Mouse (Mus musculus) midbrain, embryonic 13.5 days (tissue): ENCODE measurements around the gene Gm11992. TPM values are rescaled to one million over a fixed set of nuclear protein-coding genes. Genes with fewer than 3 reads are reported as not detected.

Experiments used
- ATAC-seq: fragments of 200-750 bp; cut with Nextera tagmentation; 2 replicates; pipeline ENCODE4 v1.8.0; 2017; ENCODE audit warnings: mild to moderate bottlenecking, moderate TSS enrichment, moderate library complexity
- H3K27ac ChIP-seq: fragments of 300-500 bp; sonication (generic); 2 replicates; pipeline ENCODE4 v1.5.1; 2015; ENCODE audit warnings: inconsistent platforms, mild to moderate bottlenecking, moderate library complexity
- H3K27me3 ChIP-seq: fragments of 300-500 bp; sonication (generic); 2 replicates; pipeline ENCODE4 v1.6.1; 2015; ENCODE audit warnings: mild to moderate bottlenecking, inconsistent platforms
- H3K36me3 ChIP-seq: fragments of 300-500 bp; sonication (generic); 2 replicates; pipeline ENCODE4 v1.6.1; 2015; ENCODE audit warnings: mild to moderate bottlenecking, inconsistent platforms
- H3K4me1 ChIP-seq: fragments of 300-500 bp; sonication (generic); replicated peaks from 2 replicates; pipeline ENCODE4 v1.6.1; 2015; ENCODE audit warnings: inconsistent platforms
- H3K4me2 ChIP-seq: fragments of 300-500 bp; sonication (generic); replicated peaks from 2 replicates; pipeline ENCODE4 v1.6.1; 2015; ENCODE audit warnings: moderate library complexity, mild to moderate bottlenecking, inconsistent platforms
- H3K4me3 ChIP-seq: fragments of 300-500 bp; sonication (generic); replicated peaks from 2 replicates; pipeline ENCODE4 v1.5.1; 2015; ENCODE audit warnings: mild to moderate bottlenecking, inconsistent platforms
- H3K9ac ChIP-seq: fragments of 300-500 bp; sonication (generic); replicated peaks from 2 replicates; pipeline ENCODE4 v1.6.1; 2015; ENCODE audit warnings: mild to moderate bottlenecking, inconsistent platforms
- H3K9me3 ChIP-seq: fragments of 300-500 bp; sonication (generic); 2 replicates; pipeline ENCODE4 v1.6.1; 2016; ENCODE audit warnings: mild to moderate bottlenecking, inconsistent platforms
- WGBS: fragments of 180-500 bp; shearing (Covaris S2); methylation state at CpG from one replicate; pipeline ENCODE4 v1.1.7; 2015; 5-methylcytosine and 5-hydroxymethylcytosine counted together
- polyA plus RNA-seq: library from polyadenylated mRNA; unstranded; fragments of >200 nt; fragmentation: Nextera tagmentation; extraction: Ambion mirVana; gene quantifications from 2 replicates; pipeline ENCODE4 v1.2.1, GENCODE M21; 2015

Gene Gm11992
- 0.73 and 0.77 TPM in 2 replicates for polyA plus RNA-seq

DNA sequence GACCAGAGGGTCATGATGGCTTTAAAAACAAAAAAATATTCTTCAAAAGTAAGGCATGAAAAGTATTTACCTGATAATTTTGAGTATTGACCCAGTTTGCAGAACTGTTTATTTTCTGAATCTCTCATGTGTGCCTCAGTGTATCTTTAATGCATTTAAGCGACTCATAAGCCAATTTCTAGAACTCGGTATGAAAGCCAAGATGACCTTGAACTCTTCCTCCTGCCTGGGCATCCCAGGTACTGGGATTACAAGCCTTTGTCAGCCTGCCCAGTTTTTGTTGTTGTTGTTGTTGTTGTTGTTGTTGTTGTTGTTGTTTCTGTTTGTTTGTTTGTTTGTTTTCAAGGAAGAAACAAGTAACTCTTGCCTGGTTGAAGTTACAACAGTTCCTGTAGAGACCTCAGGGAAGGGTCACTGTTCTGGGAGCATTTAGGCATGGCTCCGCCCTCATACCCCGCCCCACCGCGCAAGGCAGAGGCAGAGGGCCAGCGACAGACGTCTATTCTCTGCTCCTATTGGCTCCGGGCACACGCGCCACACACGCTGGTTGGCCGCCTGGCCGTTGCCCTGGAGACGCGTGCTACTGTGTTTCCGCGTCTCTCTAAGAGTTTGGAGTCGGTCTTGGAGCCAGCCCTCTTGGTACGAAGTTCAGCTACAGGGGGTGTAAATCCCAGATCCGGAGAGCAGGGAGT lies at the start of gene Gm11992:
Gm11992 (plus strand) TSS at position 584 of the 692 bp plus-strand sequence.
- Histone ChIP-seq H3K27me3 (peaks cover 25% of the 10 kb centered on the region), H3K36me3 (no peaks in the 10 kb centered on the region), H3K4me1 (peaks cover 6% of the 10 kb centered on the region; the same call in 1 of the 2 replicates), H3K27ac (no peak within 1 kb of the TSS), H3K9me3 (no peaks in the 10 kb centered on the region), H3K9ac (peak within 1 kb of the TSS; percentile 42), H3K4me3 (peak within 1 kb of the TSS; percentile 53), H3K4me2 (peak within 1 kb of the TSS; percentile 91)
- WGBS, result 4% methylated on average over 21 of the region's 21 CpGs
- peak; percentile 100 for ATAC-seq

GRCm38 (mm10) chr11:9008761-9009160 lies 39.6 kb upstream of the Gm11992 start:
- H3K4me1 ChIP-seq, result peaks cover 17% of the 10 kb centered on the region
- 95% methylated on average over 5 of the region's 5 CpGs for WGBS
- no peak overlapping the region for H3K4me3 ChIP-seq
- no peak overlapping the region for H3K27ac ChIP-seq
- no peak overlapping the region for H3K4me2 ChIP-seq
- no peak overlapping the region for H3K9ac ChIP-seq
- ATAC-seq, result no peak
- peaks cover 20% of the 10 kb centered on the region for H3K36me3 ChIP-seq
- no peaks in the 10 kb centered on the region for H3K9me3 ChIP-seq
- no peaks in the 10 kb centered on the region for H3K27me3 ChIP-seq

DNA sequence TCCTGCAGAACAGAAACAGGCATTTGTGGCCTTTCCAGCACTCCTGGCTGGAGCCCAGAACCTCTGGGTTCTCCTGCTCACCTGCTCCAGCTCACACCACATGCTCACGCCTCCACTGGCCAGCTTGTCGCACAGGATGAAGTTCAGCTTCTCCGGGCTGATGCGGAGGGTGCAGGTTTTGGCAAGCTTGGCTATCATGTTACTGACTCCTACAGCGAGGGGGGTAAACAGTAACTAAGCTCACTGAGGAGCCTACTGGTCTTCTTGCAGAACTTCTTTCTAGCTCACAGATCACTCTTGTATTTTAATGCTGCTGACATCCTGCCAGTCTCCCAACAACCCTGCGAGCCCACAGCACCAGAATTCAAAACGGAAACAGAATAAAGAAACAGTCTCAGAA lies 38.0 kb upstream of the Gm11992 start:
- peak overlapping the region; percentile 72 for H3K27ac ChIP-seq

DNA sequence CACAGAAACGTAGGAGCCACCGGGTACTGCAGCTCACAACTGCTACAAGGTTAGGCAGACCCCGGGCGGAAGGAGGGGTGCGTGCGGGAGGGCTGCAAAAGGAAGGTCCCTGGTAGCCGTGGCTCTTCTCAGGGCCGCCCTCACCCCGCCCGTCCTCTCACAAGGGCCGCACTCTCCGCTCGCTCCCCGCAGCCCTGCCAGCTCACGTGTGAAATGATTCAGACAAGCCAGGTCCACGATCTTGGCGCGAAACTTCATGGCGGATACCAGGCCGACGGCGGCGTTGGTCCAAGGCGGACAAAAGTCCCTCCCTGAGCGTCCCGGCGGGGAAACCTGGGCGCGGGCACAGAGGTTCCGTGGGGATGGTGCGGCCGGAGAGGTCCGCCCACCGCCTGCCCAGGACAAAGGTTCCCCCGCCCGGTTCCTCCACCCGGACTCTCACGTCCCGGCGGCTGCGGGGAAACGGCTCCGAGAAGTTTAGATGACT lies 37.5 kb upstream of the Gm11992 start, which contains the start of gene Hus1:
Hus1 (minus strand) TSS at position 339 of the 487 bp plus-strand sequence.
- Histone ChIP-seq H3K4me2 (peak within 1 kb of the TSS; percentile 67), H3K27ac (peak within 1 kb of the TSS; percentile 72), H3K27me3 (no peaks in the 10 kb centered on the region), H3K9me3 (no peaks in the 10 kb centered on the region), H3K9ac (peak within 1 kb of the TSS; percentile 80), H3K4me1 (peaks cover 17% of the 10 kb centered on the region), H3K36me3 (no peaks in the 10 kb centered on the region), H3K4me3 (peak within 1 kb of the TSS; percentile 74)
- under 1% methylated on average over 43 of the region's 43 CpGs for WGBS
- ATAC-seq, result peak; percentile 97

More for the DNA sequence above, 38.0 kb upstream of the Gm11992 start:
- Histone ChIP-seq H3K4me2 (peak overlapping the region; percentile 67), H3K4me3 (peak overlapping the region; percentile 74), H3K9me3 (no peaks in the 10 kb centered on the region), H3K27me3 (no peaks in the 10 kb centered on the region), H3K9ac (peak overlapping the region; percentile 80), H3K36me3 (peaks cover 3% of the 10 kb centered on the region), H3K4me1 (peaks cover 17% of the 10 kb centered on the region)
- WGBS, result 0% methylated on average over 7 of the region's 7 CpGs
- ATAC-seq, result peak; percentile 69

- no peaks in the 10 kb centered on the region for H3K27me3 ChIP-seq
- H3K9me3 ChIP-seq, result no peaks in the 10 kb centered on the region
- H3K4me3 ChIP-seq, result peak overlapping the region; percentile 74
- 6% methylated on average over 3 of the region's 3 CpGs for whole genome bisulfite sequencing
- no peak overlapping the region for H3K27ac ChIP-seq
- H3K4me1 ChIP-seq, result peaks cover 17% of the 10 kb centered on the region
- ATAC-seq, result peak; percentile 57
- no peaks in the 10 kb centered on the region for H3K36me3 ChIP-seq
- peak overlapping the region; percentile 67 for H3K4me2 ChIP-seq
- peak overlapping the region; percentile 80 for H3K9ac ChIP-seq
These were observed 37.0 kb upstream of the Gm11992 start for GRCm38 (mm10) chr11:9011348-9011747.

- Histone ChIP-seq H3K4me1 (peaks cover 8% of the 10 kb centered on the region), H3K27me3 (no peaks in the 10 kb centered on the region), H3K9ac (no peak overlapping the region), H3K27ac (no peak overlapping the region), H3K9me3 (no peaks in the 10 kb centered on the region), H3K4me2 (no peak overlapping the region), H3K4me3 (no peak overlapping the region), H3K36me3 (no peaks in the 10 kb centered on the region)
- no peak for ATAC-seq
- WGBS, result 86% methylated on average over 3 of the region's 3 CpGs
These were observed 33.7 kb upstream of the Gm11992 start for GRCm38 (mm10) chr11:9014740-9015139.

GRCm38 (mm10) chr11:9018491-9019267 lies 29.7 kb upstream of the Gm11992 start:
- H3K36me3 ChIP-seq, result no peaks in the 10 kb centered on the region
- H3K27me3 ChIP-seq, result no peaks in the 10 kb centered on the region
- H3K4me1 ChIP-seq, result no peaks in the 10 kb centered on the region
- ATAC-seq, result no peak
- no peaks in the 10 kb centered on the region for H3K9me3 ChIP-seq
- 81% methylated on average over 6 of the region's 6 CpGs for WGBS
- H3K27ac ChIP-seq, result no peak overlapping the region
- no peak overlapping the region for H3K4me2 ChIP-seq
- no peak overlapping the region for H3K4me3 ChIP-seq
- H3K9ac ChIP-seq, result no peak overlapping the region

DNA sequence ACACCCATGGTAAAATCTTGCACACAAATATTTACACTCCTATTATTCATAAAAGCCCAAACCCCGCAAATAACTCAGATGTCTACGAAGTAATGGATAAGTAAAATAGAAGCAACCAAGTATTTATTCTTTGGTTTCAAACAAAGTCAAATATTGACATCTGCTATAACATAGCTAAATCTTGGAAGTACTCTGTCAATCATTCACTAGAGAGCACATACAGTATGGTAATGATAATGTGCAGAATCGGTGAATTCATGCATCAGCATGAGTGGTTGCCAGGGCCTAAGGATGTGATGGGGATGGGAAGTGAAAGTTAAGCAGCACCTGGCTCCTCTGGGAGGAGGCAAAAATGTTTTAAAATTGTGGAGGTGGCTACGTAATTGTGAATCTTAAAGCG lies 28.2 kb upstream of the Gm11992 start:
- Histone ChIP-seq H3K27ac (no peak overlapping the region), H3K27me3 (no peaks in the 10 kb centered on the region), H3K4me2 (no peak overlapping the region), H3K4me1 (no peaks in the 10 kb centered on the region), H3K9me3 (no peaks in the 10 kb centered on the region), H3K4me3 (no peak overlapping the region), H3K36me3 (no peaks in the 10 kb centered on the region), H3K9ac (no peak overlapping the region)
- ATAC-seq, result no peak
- WGBS, result 92% methylated on average over 5 of the region's 5 CpGs

DNA sequence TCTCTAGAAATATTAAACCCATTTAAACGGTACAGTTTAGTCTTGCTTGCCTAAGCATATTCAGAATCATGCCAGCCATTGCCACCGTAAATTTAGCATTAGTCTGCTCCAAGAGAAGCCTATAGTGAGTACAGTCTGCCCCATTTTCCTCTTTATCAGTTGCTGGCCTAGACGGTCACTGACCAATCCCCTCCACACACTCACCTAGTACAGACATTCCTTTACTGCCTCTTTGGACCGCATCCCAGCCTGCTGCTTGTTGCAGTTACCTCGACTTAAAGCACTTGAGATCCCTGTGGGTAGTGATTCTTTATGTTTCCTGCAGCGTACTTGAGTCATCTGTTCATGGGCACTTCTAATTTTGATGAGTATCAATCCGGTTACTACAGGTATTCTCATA lies 23.6 kb upstream of the Gm11992 start:
- H3K9ac ChIP-seq, result no peak overlapping the region
- ATAC-seq, result no peak
- no peaks in the 10 kb centered on the region for H3K4me1 ChIP-seq
- H3K36me3 ChIP-seq, result no peaks in the 10 kb centered on the region
- H3K4me2 ChIP-seq, result no peak overlapping the region
- WGBS, result 84% methylated on average over 7 of the region's 7 CpGs
- H3K4me3 ChIP-seq, result no peak overlapping the region
- H3K27me3 ChIP-seq, result no peaks in the 10 kb centered on the region
- H3K27ac ChIP-seq, result no peak overlapping the region
- H3K9me3 ChIP-seq, result no peaks in the 10 kb centered on the region

DNA sequence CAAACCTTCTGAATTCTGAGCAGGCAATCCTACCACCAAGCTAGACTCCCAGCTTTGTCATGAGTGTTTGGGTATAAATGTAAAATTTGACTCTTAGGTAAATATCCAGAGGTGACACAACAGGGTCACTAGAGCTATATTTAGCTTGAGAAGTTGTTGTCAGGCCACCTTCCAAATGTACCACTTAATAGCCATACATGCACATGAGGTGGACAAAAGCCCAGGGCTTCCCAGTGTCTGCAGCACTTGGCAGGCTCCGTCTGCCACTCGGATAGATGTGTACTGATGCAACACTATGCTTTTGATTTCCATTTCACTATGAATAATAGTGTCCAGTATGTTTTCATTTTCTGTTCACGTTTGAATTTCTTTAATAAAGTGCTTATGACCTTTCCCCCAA lies 23.2 kb upstream of the Gm11992 start:
- Histone ChIP-seq H3K4me3 (no peak overlapping the region), H3K27me3 (no peaks in the 10 kb centered on the region), H3K9ac (no peak overlapping the region), H3K9me3 (no peaks in the 10 kb centered on the region), H3K4me2 (no peak overlapping the region), H3K36me3 (no peaks in the 10 kb centered on the region), H3K27ac (no peak overlapping the region), H3K4me1 (no peaks in the 10 kb centered on the region)
- no peak for ATAC-seq
- WGBS, result 77% methylated on average over 3 of the region's 3 CpGs

DNA sequence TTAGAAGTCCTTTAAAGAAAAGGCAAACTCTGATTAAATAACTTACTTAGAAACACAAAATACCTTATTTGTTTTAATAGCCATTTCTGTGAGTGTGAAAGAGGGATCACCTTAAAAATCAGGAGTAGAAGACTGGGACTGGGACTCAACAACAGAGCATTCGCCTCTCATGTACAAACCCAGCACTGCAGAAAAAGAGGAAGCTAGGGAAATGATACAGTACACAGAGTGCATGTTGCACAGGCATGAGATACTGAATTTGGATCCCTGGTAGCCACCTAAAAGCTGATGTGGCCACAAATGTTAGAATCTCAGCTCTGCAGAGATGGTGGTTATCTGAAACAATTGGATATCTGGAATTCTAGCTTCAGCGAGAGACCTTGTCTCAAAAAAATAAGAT lies 16.9 kb upstream of the Gm11992 start:
- Histone ChIP-seq H3K4me3 (no peak overlapping the region), H3K27ac (no peak overlapping the region), H3K27me3 (no peaks in the 10 kb centered on the region), H3K4me2 (no peak overlapping the region), H3K9me3 (no peaks in the 10 kb centered on the region), H3K4me1 (no peaks in the 10 kb centered on the region), H3K36me3 (no peaks in the 10 kb centered on the region), H3K9ac (no peak overlapping the region)
- WGBS, result 94% methylated on average over 2 of the region's 2 CpGs
- ATAC-seq, result no peak

- 94% methylated on average over 2 of the region's 2 CpGs for WGBS
- no peak for ATAC-seq
These were observed 1.8 kb upstream of the Gm11992 start for GRCm38 (mm10) chr11:9046546-9046945.

More at GRCm38 (mm10) chr11:9046546-9046945, 1.8 kb upstream of the Gm11992 start:
- H3K9me3 ChIP-seq, result no peaks in the 10 kb centered on the region
- H3K4me1 ChIP-seq, result peaks cover 6% of the 10 kb centered on the region; the same call in 1 of the 2 replicates
- H3K4me3 ChIP-seq, result no peak overlapping the region
- H3K27me3 ChIP-seq, result peaks cover 21% of the 10 kb centered on the region
- no peak overlapping the region for H3K9ac ChIP-seq
- H3K36me3 ChIP-seq, result no peaks in the 10 kb centered on the region
- H3K27ac ChIP-seq, result no peak overlapping the region
- H3K4me2 ChIP-seq, result no peak overlapping the region
